Mouse (Mus musculus): ENCODE data around the gene Cpne2. TPM values are rescaled to one million over a fixed set of nuclear protein-coding genes. Genes with fewer than 3 reads are reported as not detected.

The Cpne2 gene
- total and polyA plus RNA-seq, 3 experiments, result 12.7 to 118 (median 29.3) TPM

- DNase-seq (ENCODE audit: extremely low read depth), result no peak
- no peaks in the 10 kb centered on the region for H3K9me3 ChIP-seq (replicated peaks; ENCODE audit: low read length)
- H3K9ac ChIP-seq (ENCODE audit: insufficient read depth, low read depth), result no peak overlapping the region
- TF ChIP-seq EP300 (IDR thresholded peaks at IDR 0.05; ENCODE audit: low read length) (no peak), CTCF (conservative IDR thresholded peaks at IDR 0.05 in 1 of 2, IDR thresholded peaks at IDR 0.05 in 1 of 2; ENCODE audit: low read depth in 2 of 2, low read length in 2 of 2) (no peak), ETS1 (conservative IDR thresholded peaks at IDR 0.05; ENCODE audit: low read depth, low read length) (no peak), CHD1 (IDR thresholded peaks at IDR 0.05; ENCODE audit: low read depth, low read length) (no peak), KAT2A (IDR thresholded peaks at IDR 0.05; ENCODE audit: insufficient replicate concordance, low read length) (no peak), POLR2A (IDR thresholded peaks at IDR 0.05; ENCODE audit: low read depth, low read length) (no peak), ZMIZ1 (IDR thresholded peaks at IDR 0.05; ENCODE audit: low read depth, low read length) (no peak), BHLHE40 (IDR thresholded peaks at IDR 0.05; ENCODE audit: low read depth, low read length) (no peak), CHD2 (IDR thresholded peaks at IDR 0.05; ENCODE audit: low read length) (no peak), JUN (IDR thresholded peaks at IDR 0.05; ENCODE audit: insufficient read depth, low read depth, low read length) (no peak), TCF12 (IDR thresholded peaks at IDR 0.05; ENCODE audit: low read depth, low read length) (no peak)
- peaks cover 14 to 30% of the 10 kb centered on the region in 2 experiments for H3K4me1 ChIP-seq (ENCODE audit: control insufficient read depth in 1 of 2, insufficient read depth in 2 of 2)
- in situ Hi-C loops (cut with MboI; ENCODE audit: low pct_ligation_motif_present, low pct_unique_long_range_greater_than_20kb, low sequenced_read_pairs), result no loop called here
- H3K79me2 ChIP-seq (replicated peaks; ENCODE audit: control insufficient read depth, extremely low read depth, insufficient read depth, poor library complexity, severe bottlenecking), result peaks cover 13% of the 10 kb centered on the region
- H3K4me3 ChIP-seq (replicated peaks in 1 of 3; ENCODE audit: low read depth in 2 of 3, low read length in 2 of 3, poor library complexity in 1 of 3), result no peak overlapping the region
- no peak overlapping the region for H3K4me2 ChIP-seq (ENCODE audit: insufficient read depth, low read depth, poor library complexity, severe bottlenecking)
- dilution Hi-C loops (cut with MboI; ENCODE audit: extremely low pct_ligation_motif_present, extremely low pct_unique_long_range_greater_than_20kb, low sequenced_read_pairs), result no loop called here
- no peaks in the 10 kb centered on the region for H3K27me3 ChIP-seq (replicated peaks)
- H3K27ac ChIP-seq (ENCODE audit: insufficient read depth, low read depth), result no peak overlapping the region
- H3K36me3 ChIP-seq (replicated peaks in 1 of 2; ENCODE audit: control insufficient read depth in 1 of 2, insufficient read depth in 1 of 2, low read length in 1 of 2), result peaks cover 66 to 78% of the 10 kb centered on the region in 2 experiments
Observed at GRCm38 (mm10) chr8:94574159-94574907, 41.5 kb downstream of the Cpne2 start.

GRCm38 (mm10) chr8:94575148-94575547 is 42.4 kb downstream of the Cpne2 start:
- Histone ChIP-seq H3K9me3 (replicated peaks; ENCODE audit: low read length) (no peaks in the 10 kb centered on the region), H3K4me3 (replicated peaks in 1 of 3; ENCODE audit: low read depth in 2 of 3, low read length in 2 of 3, poor library complexity in 1 of 3) (no peak overlapping the region), H3K27me3 (replicated peaks) (no peaks in the 10 kb centered on the region), H3K36me3 (replicated peaks in 1 of 2; ENCODE audit: control insufficient read depth in 1 of 2, insufficient read depth in 1 of 2, low read length in 1 of 2) (peaks cover 70 to 84% of the 10 kb centered on the region in 2 experiments), H3K27ac (ENCODE audit: insufficient read depth, low read depth) (no peak overlapping the region; the same call in 1 of the 2 replicates), H3K9ac (ENCODE audit: insufficient read depth, low read depth) (no peak overlapping the region), H3K4me1 (ENCODE audit: control insufficient read depth in 1 of 2, insufficient read depth in 2 of 2) (peaks cover 14 to 21% of the 10 kb centered on the region in 2 experiments), H3K4me2 (ENCODE audit: insufficient read depth, low read depth, poor library complexity, severe bottlenecking) (no peak overlapping the region), H3K79me2 (replicated peaks; ENCODE audit: control insufficient read depth, extremely low read depth, insufficient read depth, poor library complexity, severe bottlenecking) (0 out of 2 replicates have a peak, but pooled peaks cover 5% of the 10 kb centered on the region)
- no peak for TF ChIP-seq MAZ (IDR thresholded peaks at IDR 0.05; ENCODE audit: low read depth, low read length)
- no peak for TF ChIP-seq ZNF384 (IDR thresholded peaks at IDR 0.05; ENCODE audit: low read depth, low read length)
- no peak for TF ChIP-seq TBP (conservative IDR thresholded peaks at IDR 0.05; ENCODE audit: low read depth, low read length)
- TF ChIP-seq ZMIZ1 (IDR thresholded peaks at IDR 0.05; ENCODE audit: low read depth, low read length), result no peak
- TF ChIP-seq GABPA (IDR thresholded peaks at IDR 0.05; ENCODE audit: insufficient replicate concordance, low read depth, low read length), result no peak
- TF ChIP-seq NRF1 (IDR thresholded peaks at IDR 0.05; ENCODE audit: low read depth, low read length), result no peak
- no peak for TF ChIP-seq TCF12 (IDR thresholded peaks at IDR 0.05; ENCODE audit: low read depth, low read length)
- TF ChIP-seq MAFK (IDR thresholded peaks at IDR 0.05; ENCODE audit: insufficient replicate concordance, low read length), result no peak
- no peak for TF ChIP-seq JUN (IDR thresholded peaks at IDR 0.05; ENCODE audit: insufficient read depth, low read depth, low read length)
- dilution Hi-C loops (cut with MboI; ENCODE audit: extremely low pct_ligation_motif_present, extremely low pct_unique_long_range_greater_than_20kb, low sequenced_read_pairs) (no loop called here), in situ Hi-C loops (cut with MboI; ENCODE audit: low pct_ligation_motif_present, low pct_unique_long_range_greater_than_20kb, low sequenced_read_pairs) (no loop called here)
- no peak for DNase-seq (ENCODE audit: extremely low read depth)
